Mouse (Mus musculus) skeletal muscle tissue, adult 2 months (tissue): Measurements from ENCODE around the gene Cd177.
"Not testable (repeated sequence)": the region's sequence is repeated elsewhere in the genome, so short reads cannot be mapped to it uniquely, and the experiment has no call there.

ENCODE experiments used
- DNase-seq: peaks from one replicate; pipeline ENCODE4 v3.0.0-alpha.2; 2012; ENCODE audit warnings: low read depth, low spot score

Cd177 gene

GRCm38 (mm10) chr7:24760211-24760610 lies at the start of gene Cd177:
Gene Cd177, minus strand, starts transcription at chr7:24760311.
- no peak for DNase-seq

- no peak for DNase-seq
Measured at GRCm38 (mm10) chr7:24809041-24809440, 48.9 kb upstream of the Cd177 start.

- DNase-seq, result peak; percentile 19
Measured at GRCm38 (mm10) chr7:24804826-24805225, 44.7 kb upstream of the Cd177 start.

- DNase-seq, result no peak
Measured at GRCm38 (mm10) chr7:24802149-24802767, 42.1 kb upstream of the Cd177 start.

GRCm38 (mm10) chr7:24797918-24798317 lies 37.8 kb upstream of the Cd177 start:
- DNase-seq, result no peak

- not testable (repeated sequence) for DNase-seq
Measured at GRCm38 (mm10) chr7:24776918-24777317, 16.8 kb upstream of the Cd177 start, which contains the start of gene Ceacam10. Gene Ceacam10, plus strand, starts transcription at chr7:24777206.

- DNase-seq, result no peak
Measured at GRCm38 (mm10) chr7:24776145-24776544, 16.0 kb upstream of the Cd177 start.

GRCm38 (mm10) chr7:24773942-24774535 lies 13.9 kb upstream of the Cd177 start:
- no peak for DNase-seq

GRCm38 (mm10) chr7:24771361-24771760 lies 11.2 kb upstream of the Cd177 start:
- no peak for DNase-seq

- no peak for DNase-seq
Measured at GRCm38 (mm10) chr7:24762574-24762973, 2.5 kb upstream of the Cd177 start.

- DNase-seq, result no peak
Measured at GRCm38 (mm10) chr7:24761161-24761560, 1.1 kb upstream of the Cd177 start.

GRCm38 (mm10) chr7:24758520-24758919 lies 1.6 kb downstream of the Cd177 start:
- DNase-seq, result no peak

GRCm38 (mm10) chr7:24753476-24753875 lies 6.6 kb downstream of the Cd177 start:
- no peak for DNase-seq

- DNase-seq, result no peak
Measured at GRCm38 (mm10) chr7:24751610-24752009, 8.5 kb downstream of the Cd177 start.

GRCm38 (mm10) chr7:24750695-24751094 lies 9.4 kb downstream of the Cd177 start:
- DNase-seq, result no peak

- DNase-seq, result no peak
Measured at GRCm38 (mm10) chr7:24735970-24736670, 24.0 kb downstream of the Cd177 start.

GRCm38 (mm10) chr7:24726808-24727207 lies 33.3 kb downstream of the Cd177 start, which contains the start of gene Gm4763:
Gene Gm4763, minus strand, starts transcription at chr7:24726908.
- DNase-seq, result not testable (repeated sequence)

GRCm38 (mm10) chr7:24715039-24715438 lies 45.1 kb downstream of the Cd177 start:
- DNase-seq, result no peak

- DNase-seq, result no peak
Measured at GRCm38 (mm10) chr7:24708832-24709292, 51.2 kb downstream of the Cd177 start, which contains the start of gene BC049730. Gene BC049730, plus strand, starts transcription at chr7:24709242.

- DNase-seq, result not testable (repeated sequence)
Measured at GRCm38 (mm10) chr7:24702841-24703240, 57.3 kb downstream of the Cd177 start.

- DNase-seq, result not testable (repeated sequence)
Measured at GRCm38 (mm10) chr7:24697891-24698290, 62.2 kb downstream of the Cd177 start.
